Mouse (Mus musculus) kidney, postnatal 14 days (tissue): ENCODE data around the gene Pin4.
"Not testable (repeated sequence)": the region's sequence is repeated elsewhere in the genome, so short reads cannot be mapped to it uniquely, and the experiment has no call there.

ENCODE experiments used
- DNase-seq: peaks from one replicate; pipeline ENCODE4 v3.0.0; 2022; ENCODE audit warnings: mixed read lengths

Gene Pin4

GRCm38 (mm10) chrX:102119042-102119864 is at the start of gene Pin4:
Gene Pin4, plus strand, starts transcription at chrX:102119447.
- peak; percentile 95 for DNase-seq

- peak; percentile 86 for DNase-seq
Observed at GRCm38 (mm10) chrX:102070591-102071471, 48.4 kb upstream of the Pin4 start, which contains the start of gene Rtl5. Gene Rtl5, minus strand, starts transcription at chrX:102071304.

- no peak for DNase-seq
Observed at GRCm38 (mm10) chrX:102071517-102071916, 47.7 kb upstream of the Pin4 start.

- no peak for DNase-seq
Observed at GRCm38 (mm10) chrX:102073605-102074325, 45.5 kb upstream of the Pin4 start.

- DNase-seq, result no peak
Observed at GRCm38 (mm10) chrX:102074435-102074834, 44.8 kb upstream of the Pin4 start.

- peak; percentile 35 for DNase-seq
Observed at GRCm38 (mm10) chrX:102075158-102075557, 44.1 kb upstream of the Pin4 start.

- no peak for DNase-seq
Observed at GRCm38 (mm10) chrX:102076886-102077765, 42.1 kb upstream of the Pin4 start.

- no peak for DNase-seq
Observed at GRCm38 (mm10) chrX:102081076-102081475, 38.2 kb upstream of the Pin4 start.

GRCm38 (mm10) chrX:102081573-102082279 is 37.5 kb upstream of the Pin4 start:
- no peak for DNase-seq

GRCm38 (mm10) chrX:102082340-102082739 is 36.9 kb upstream of the Pin4 start:
- DNase-seq, result no peak

GRCm38 (mm10) chrX:102085798-102086443 is 33.3 kb upstream of the Pin4 start:
- no peak for DNase-seq

- DNase-seq, result no peak
Observed at GRCm38 (mm10) chrX:102090605-102091004, 28.6 kb upstream of the Pin4 start.

- DNase-seq, result no peak
Observed at GRCm38 (mm10) chrX:102094381-102094904, 24.8 kb upstream of the Pin4 start.

GRCm38 (mm10) chrX:102101886-102102285 is 17.4 kb upstream of the Pin4 start:
- DNase-seq, result no peak

GRCm38 (mm10) chrX:102103830-102104229 is 15.4 kb upstream of the Pin4 start:
- DNase-seq, result not testable (repeated sequence)

- DNase-seq, result not testable (repeated sequence)
Observed at GRCm38 (mm10) chrX:102109349-102109748, 9.9 kb upstream of the Pin4 start.

- DNase-seq, result no peak
Observed at GRCm38 (mm10) chrX:102115676-102116075, 3.6 kb upstream of the Pin4 start.

- DNase-seq, result no peak
Observed at GRCm38 (mm10) chrX:102121321-102121720, 2.1 kb downstream of the Pin4 start.

GRCm38 (mm10) chrX:102141157-102141556 is 21.9 kb downstream of the Pin4 start:
- no peak for DNase-seq
